In the genomic region with DNA sequence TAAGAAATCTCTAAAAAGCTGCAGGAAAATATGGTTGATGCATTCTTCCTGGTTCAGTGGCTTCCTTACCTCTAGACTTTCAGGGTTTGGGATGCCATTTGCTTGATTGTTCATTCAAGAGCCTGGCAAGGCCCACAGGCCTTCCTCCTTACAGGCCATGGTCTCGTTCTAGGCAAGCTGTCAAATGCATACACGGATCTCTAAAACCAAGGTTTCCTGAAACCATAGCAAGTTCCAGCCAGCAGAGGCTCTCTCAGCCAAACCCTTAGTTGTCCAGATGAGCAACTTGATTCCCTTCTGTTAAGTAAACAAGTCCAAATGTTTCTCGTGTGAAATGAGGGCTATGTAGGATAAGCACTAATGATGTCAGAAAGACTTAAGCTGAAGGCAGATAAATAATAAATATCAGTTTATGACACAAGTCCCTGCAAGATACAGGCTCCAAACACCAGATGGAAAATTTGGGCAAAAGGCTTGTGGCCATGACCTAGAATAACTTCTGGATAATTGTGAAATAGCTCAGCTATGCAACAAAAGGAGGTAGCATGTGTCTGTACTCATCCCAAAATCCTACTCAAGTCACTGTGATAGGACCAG, we compare ENCODE assay signal across 12 mouse cellular contexts. TPM values are rescaled to one million over a fixed set of nuclear protein-coding genes. Genes with fewer than 3 reads are reported as not detected.
DNase-seq lines count a peak whose midpoint lies in the region; ATAC-seq and TF ChIP-seq lines count a peak whose summit lies in the region.
"Had no signal": no experiment of that assay in that cellular context is flagged by ENCODE, and none has a peak within 500 bp of the region (broad histone marks: within the 10 kb centered on the region; RNA-seq: fewer than 3 reads in every experiment).

No protein-coding gene starts in this region.

- no peak overlapping the region for H3K9ac ChIP-seq in forebrain, embryonic 16.5 days (replicated peaks; ENCODE audit: low read depth, low read length)
- H3K9ac ChIP-seq: liver, embryonic 13.5 days; midbrain, embryonic 13.5 days had no signal

- no peak for TF ChIP-seq POLR2A in bone marrow, adult 2 months (IDR thresholded peaks at IDR 0.05; ENCODE audit: borderline replicate concordance, control insufficient read depth, low read depth, low read length)

- peaks cover 5% of the 10 kb centered on the region for H3K4me1 ChIP-seq in bone marrow, adult 2 months (ENCODE audit: control insufficient read depth, insufficient read depth, low read length)
- H3K4me1 ChIP-seq in forebrain, embryonic 16.5 days (replicated peaks; ENCODE audit: control insufficient read depth, insufficient read depth, low read length) = no peaks in the 10 kb centered on the region
- H3K4me1 ChIP-seq: hindbrain, embryonic 10.5 days; liver, embryonic 13.5 days; midbrain, embryonic 13.5 days had no signal

- no peak overlapping the region for H3K4me3 ChIP-seq in bone marrow, adult 2 months (replicated peaks; ENCODE audit: control insufficient read depth, low read depth, low read length)
- no peak overlapping the region for H3K4me3 ChIP-seq in forebrain, embryonic 16.5 days (replicated peaks; ENCODE audit: low read length)
- H3K4me3 ChIP-seq: hindbrain, embryonic 10.5 days; liver, embryonic 13.5 days; midbrain, embryonic 13.5 days had no signal

- WGBS in bone marrow, adult 2 months = 33% methylated on average over 3 of the region's 3 CpGs
- WGBS in forebrain, embryonic 16.5 days = 70% methylated on average over 3 of the region's 3 CpGs

- H3K4me2 ChIP-seq in forebrain, embryonic 16.5 days (ENCODE audit: low read length) = no peak overlapping the region
- H3K4me2 ChIP-seq: liver, embryonic 13.5 days; midbrain, embryonic 13.5 days had no signal

- no peaks in the 10 kb centered on the region for H3K36me3 ChIP-seq in forebrain, embryonic 16.5 days (ENCODE audit: control insufficient read depth, insufficient read depth)
- H3K36me3 ChIP-seq: hindbrain, embryonic 10.5 days; liver, embryonic 13.5 days; midbrain, embryonic 13.5 days had no signal

- H3K27ac ChIP-seq in bone marrow, adult 2 months (ENCODE audit: control insufficient read depth, insufficient read depth, low read depth, low read length, poor library complexity) = peak overlapping the region; percentile 36; the same call in 1 of the 2 replicates
- no peak overlapping the region for H3K27ac ChIP-seq in forebrain, embryonic 16.5 days (ENCODE audit: low read length)
- H3K27ac ChIP-seq: hindbrain, embryonic 10.5 days; liver, embryonic 13.5 days; midbrain, embryonic 13.5 days had no signal

- H3K9me3 ChIP-seq in forebrain, embryonic 16.5 days (ENCODE audit: control insufficient read depth, low read length) = no peaks in the 10 kb centered on the region
- H3K9me3 ChIP-seq: hindbrain, embryonic 10.5 days; liver, embryonic 13.5 days; midbrain, embryonic 13.5 days had no signal

- no peaks in the 10 kb centered on the region for H3K27me3 ChIP-seq in forebrain, embryonic 16.5 days (replicated peaks; ENCODE audit: control insufficient read depth, insufficient read depth, low read length)
- H3K27me3 ChIP-seq: liver, embryonic 13.5 days; midbrain, embryonic 13.5 days had no signal

- no peak for TF ChIP-seq CTCF in bone marrow, adult 2 months (IDR thresholded peaks at IDR 0.05; ENCODE audit: control insufficient read depth, insufficient read depth, low read length)

- peak; percentile 18 for DNase-seq in gastrocnemius, adult 18-20 months (ENCODE audit: low spot score)
- no peak for DNase-seq in gastrocnemius, postnatal 10 days
- DNase-seq in lung, adult 18-20 months = peak; percentile 6 to 11
- no peak for DNase-seq in lung, postnatal 14 days
- peak; percentile 34 for DNase-seq in lung, postnatal 36 days
- no peak for DNase-seq in layer of hippocampus, adult 9-10 months (ENCODE audit: low spot score)
- DNase-seq: liver, embryonic 13.5 days; right cerebral cortex, postnatal 25 days had no signal

- no peak for ATAC-seq in forebrain, embryonic 16.5 days
- ATAC-seq: midbrain, embryonic 13.5 days had no signal

RNA-seq across cellular contexts. Expression of a gene that starts 34.0 kb away (rescaled TPM):
- total RNA-seq in gastrocnemius, adult 18-20 months (2021) = 1 to 10 TPM; 6.4 to 7.7 TPM
- 1 to 10 TPM; 2.3 to 3.6 TPM for total RNA-seq in gastrocnemius, postnatal 10 days (2021)
- polyA plus RNA-seq in bone marrow, adult 2 months (2011; ENCODE audit: insufficient read depth, insufficient read length, low replicate concordance, missing spikeins) = 51.2 TPM in 2 replicates
- 2.9 and 4.4 TPM in 2 replicates for polyA plus RNA-seq in forebrain, embryonic 16.5 days (2015; fragmentation: Nextera tagmentation; extraction: Ambion mirVana)
- polyA plus RNA-seq: hindbrain, embryonic 10.5 days had no signal

Comparison
In these comparisons a context has a peak if more than half of its experiments do, and no peak if none do; other contexts are left out.
1. DNase-seq: peak in gastrocnemius, adult 18-20 months (single experiment), lung, adult 18-20 months (2 of 2) and lung, postnatal 36 days (single experiment); none in gastrocnemius, postnatal 10 days (single experiment), lung, postnatal 14 days (single experiment) and layer of hippocampus, adult 9-10 months (single experiment).